Mouse (Mus musculus) kidney, adult 11 months (tissue): ENCODE data around the gene Aqr.
A peak's percentile ranks its signal among the peaks of the same experiment; 100 is the strongest.

Experiments
- DNase-seq: peaks from one replicate; pipeline ENCODE4 v3.0.0; 2022

Aqr gene

DNA sequence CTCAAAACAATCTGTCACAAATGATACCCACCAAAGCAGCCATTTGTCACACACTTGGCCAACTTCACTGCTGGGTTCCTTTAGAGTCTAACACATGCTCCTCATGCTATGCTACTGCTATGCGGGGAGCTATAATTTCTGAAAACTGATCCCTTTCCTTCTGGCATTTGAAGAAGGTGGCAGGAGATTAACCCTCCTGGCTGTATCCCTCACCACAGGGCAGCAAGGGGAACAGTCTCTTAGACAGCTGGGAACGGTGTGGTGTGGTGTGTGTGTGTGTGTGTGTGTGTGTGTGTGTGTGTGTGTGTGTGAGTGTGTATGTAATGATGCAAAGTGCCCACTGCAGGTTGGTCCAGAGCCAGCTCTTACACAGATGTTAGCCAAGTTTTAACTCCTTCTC lies 51.0 kb downstream of the Aqr start:
- no peak for DNase-seq

DNA sequence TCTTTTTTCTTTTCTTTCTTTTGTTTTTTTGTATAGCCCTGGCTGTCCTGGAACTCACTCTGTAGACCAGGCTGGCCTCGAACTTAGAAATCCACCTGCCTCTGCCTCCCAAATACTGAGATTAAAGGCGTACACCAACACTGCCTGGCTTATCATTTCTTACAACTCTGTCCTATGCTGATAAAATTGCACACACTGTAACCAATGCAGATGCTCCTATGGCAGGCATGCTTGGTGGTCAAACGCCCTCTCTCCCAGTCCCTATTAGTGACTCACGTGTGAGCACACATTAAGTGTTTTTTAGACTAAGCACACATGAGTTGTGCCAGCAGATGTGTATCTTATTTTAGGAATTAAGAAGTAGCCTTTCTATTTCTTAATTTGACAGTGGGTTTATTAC lies 53.5 kb downstream of the Aqr start:
- DNase-seq: no peak

DNA sequence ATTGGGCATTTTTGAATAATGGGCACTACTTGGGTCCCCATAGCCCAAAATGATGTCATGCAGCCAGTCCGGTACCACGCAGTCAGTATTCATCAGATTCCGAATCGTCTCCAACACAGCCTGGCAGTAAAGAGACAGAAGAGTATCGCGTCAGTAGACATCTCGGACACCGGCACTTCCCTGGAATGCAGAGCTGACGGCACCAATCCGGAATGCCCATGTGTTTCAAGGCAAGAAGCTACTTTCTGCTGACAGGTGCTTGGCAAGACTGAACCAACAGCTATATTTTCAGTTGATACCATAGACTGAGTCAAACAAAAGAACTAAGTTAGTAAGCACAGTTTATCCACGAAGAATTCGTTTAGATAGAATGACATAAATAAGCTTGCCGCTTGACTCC lies 56.2 kb downstream of the Aqr start:
- DNase-seq: no peak

DNA sequence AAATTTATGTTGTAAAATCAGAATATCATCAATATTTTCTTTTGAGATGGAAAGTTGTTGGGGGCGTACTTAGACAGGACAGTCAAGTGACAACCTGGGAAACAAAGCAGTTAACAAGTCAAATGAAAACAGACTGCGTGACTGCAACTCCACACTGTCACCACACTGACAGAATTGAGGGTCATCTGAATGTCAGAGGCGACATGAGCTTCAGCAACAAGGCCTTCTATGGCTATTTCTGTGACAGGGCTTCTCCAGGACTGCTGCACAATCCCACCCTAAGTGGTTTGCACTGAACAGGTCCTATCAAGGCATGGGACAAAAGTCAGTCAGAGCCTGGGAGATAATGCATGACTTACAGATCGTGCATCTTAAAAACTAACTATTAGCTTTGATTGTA lies 63.5 kb downstream of the Aqr start:
- no peak for DNase-seq

DNA sequence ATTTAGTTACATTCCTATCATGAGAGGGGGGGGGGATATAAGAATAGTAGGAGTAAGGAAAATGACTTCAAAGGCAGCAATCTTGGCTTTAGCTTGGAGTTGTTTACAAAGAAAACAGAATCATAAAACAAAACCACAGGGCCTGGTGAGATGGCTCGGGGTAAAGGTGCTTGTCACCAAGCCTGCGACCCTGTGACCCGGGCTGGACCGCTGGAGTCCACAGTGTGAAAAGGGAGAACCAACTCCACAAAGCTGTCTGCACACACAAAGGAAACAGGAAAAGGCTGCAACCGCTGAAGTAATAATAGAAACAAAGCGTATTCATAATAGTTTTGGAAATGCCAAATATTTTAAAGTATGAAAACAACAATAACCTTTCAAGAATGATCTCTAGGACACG lies 67.4 kb downstream of the Aqr start:
- DNase-seq: peak; percentile 25

DNA sequence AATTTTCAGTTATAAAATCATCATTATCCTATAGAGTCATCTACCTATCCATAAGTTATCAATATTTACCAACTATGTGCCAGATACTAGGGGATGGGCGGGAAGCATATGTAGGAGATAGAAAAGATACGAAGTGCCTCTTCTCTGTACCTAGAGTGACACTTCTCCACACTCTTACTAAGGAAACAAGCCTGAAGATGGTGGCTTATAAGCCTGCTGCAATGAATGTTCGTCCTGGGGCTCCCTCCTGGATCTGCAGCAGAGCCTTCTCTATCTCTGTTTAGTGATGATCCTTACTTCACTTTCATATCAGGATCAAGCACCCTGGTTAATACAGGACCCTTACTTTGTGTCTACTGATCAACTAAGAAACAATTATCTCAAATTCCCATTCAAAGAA lies 69.2 kb downstream of the Aqr start:
- DNase-seq: no peak

DNA sequence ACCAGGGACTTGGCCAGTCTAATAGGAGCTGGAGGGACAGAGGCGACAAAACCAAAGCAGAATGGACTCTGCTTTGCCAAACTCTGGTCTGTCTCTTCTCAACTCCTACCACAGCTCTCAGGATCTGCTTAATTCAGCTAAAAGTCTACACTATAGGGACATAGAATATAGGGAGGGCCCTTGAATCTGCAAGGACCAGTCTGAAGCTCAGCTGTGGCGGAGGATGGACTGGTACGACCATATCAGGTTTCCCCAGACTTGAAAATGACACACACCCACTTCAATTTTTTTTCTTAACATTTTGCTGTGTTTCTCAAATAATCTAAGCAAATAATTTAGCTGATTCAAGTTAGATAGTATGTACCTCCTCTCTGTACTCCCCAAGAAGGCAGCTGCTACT lies 69.6 kb downstream of the Aqr start:
- no peak for DNase-seq

DNA sequence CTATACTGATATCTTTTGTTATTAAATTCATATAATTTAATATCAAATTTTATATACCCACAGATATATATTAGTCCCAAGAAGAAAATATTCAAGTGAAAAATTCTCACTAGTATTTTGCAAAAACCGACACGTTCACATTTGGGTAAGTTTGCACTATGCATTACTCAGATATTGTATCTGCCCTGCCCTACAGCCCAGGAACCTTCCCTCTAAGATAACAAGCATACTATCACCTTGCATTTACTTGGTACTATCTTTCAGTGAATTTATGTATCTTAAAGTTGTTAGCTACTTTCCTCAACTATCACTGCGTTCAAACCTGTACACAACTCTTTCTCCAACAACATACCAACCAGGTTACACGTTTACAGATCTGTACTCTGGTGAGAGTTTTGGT lies 71.3 kb downstream of the Aqr start:
- DNase-seq: no peak

DNA sequence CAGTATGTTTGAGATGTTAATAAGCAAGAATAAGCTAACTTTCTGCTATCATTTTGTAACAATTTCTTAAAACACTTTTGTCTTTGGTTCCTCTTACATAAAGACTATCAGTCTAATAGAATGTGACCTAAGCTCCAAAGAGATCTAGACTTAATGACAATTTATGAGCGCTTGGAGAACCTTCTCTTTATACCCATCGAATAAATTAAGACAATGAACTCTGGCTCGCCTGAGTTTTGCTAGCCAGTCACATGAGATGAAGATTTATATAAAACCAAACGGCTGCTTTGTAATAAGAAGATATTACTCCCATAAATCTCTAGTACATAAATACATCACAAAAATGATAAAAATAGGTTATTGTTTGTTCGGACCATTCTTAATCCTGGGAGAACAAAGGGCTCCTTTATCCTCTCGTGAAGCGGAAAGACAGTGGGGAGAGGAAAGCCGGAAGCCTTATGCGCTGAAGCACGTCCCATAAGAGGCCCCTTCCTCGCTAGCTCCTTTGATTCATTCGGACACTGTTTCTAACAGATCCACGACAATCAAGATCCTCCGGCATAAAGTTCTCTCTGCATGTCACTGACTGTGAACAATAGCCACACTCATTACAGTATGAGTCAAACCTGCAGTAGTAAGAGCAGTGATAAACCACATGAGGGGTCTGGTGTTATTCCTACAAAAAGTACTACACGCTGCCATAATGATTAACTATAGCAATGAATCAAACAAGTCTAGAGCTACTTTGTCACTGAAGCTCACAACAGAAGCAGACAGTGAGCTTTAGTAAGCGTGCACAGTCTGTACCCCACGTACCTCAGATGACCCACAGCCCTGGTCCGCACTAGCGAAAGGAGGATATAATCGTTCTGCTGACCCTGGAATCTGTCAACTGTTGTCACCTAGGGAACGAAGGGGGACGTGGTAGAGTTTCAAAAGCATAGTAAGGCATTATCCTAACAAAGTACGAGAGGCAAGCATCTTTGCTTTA lies 79.2 kb downstream of the Aqr start:
- DNase-seq: no peak

DNA sequence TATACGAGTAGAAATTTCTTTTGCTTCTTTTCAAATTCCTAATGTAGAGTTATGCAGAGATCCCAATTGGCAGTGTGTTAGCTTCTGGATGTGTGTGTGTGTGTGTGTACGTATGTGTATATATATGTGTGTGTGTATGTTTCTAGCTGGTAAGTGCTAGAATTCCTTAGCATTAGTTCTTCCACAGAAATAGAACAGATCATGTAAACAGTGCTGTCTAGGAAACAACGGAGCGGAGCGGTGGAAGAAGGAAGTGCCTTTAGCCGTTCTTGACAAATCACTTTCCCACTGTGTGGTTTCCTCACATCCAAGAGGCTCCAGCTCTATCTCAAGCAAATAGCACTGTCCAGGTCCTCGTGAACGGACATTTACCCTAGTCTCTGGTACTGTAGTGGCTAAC lies 80.4 kb downstream of the Aqr start:
- DNase-seq: no peak

DNA sequence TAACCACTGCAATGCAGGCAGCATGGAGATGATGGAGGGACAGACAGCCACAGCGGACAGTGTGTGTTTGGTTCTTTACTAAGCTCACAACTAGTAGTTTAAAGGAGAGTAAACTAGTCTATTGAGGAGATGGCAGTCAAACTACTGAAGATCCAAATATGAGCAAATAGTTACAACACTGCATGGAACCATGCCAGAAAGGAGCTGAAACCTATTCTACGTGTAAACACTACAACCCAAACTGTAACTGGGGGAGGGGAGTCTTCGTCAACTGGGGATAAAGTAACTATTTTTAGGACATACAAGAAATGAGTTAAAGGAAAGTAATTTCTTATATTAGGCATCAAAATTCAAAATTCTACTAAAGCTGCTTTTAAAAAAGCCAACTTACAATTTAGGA lies 84.4 kb downstream of the Aqr start:
- no peak for DNase-seq

DNA sequence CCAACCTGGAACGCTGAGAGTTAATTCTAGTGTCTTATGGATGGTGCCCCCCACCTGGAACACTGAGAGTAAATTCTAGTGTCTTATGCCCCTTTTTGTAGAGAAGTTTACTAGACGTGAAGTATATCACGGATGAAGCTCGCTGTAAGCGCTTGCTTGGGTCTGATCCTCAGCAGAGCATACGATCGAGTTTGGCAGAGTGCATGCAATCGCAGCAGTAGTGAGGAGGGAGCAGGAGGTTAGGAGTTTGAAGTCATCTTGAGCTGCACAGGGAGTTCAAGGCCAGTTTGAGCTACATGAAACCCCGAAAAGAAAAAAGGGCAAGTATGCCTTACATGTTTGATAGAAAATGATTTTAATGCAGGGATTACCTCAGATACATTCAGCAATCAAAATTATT lies 86.0 kb downstream of the Aqr start:
- no peak for DNase-seq

DNA sequence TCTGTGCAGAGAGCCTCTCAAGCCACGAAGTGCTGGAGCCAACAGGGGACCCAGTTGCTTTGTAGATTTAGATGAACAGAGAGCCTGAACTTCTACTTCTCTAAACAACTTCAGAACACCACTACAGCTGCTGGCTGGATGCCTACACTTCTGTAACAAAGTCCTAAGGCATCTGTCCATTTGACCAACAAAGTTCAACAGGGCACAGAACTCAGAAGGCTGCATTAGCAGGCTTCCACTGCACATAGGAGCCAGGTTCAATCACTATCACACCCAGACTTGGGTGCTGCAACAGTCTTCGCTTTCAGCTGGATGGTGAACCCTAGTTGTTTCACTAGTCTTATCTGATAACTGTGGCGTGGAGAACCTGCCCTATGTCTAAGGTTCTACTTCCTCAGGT lies 87.0 kb downstream of the Aqr start:
- DNase-seq: no peak

DNA sequence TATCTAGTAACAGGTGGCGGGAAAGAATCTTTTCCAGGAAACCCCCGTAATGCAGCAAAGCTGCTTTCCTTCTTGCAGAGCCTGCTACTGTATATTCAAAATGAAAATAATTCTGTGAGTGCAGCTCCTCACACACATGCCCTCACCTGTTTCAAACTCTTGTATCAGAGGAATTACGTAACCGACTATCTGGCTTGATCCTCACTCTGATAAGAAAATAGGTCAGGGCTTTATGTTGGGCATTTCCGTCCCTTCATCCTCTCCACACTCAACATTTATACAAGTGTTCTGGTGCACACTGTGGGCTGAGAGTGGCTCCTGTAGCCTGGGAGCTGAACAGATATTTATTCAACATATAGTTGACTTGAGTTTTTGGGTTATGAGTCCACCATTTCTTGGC lies 87.7 kb downstream of the Aqr start:
- DNase-seq: no peak

DNA sequence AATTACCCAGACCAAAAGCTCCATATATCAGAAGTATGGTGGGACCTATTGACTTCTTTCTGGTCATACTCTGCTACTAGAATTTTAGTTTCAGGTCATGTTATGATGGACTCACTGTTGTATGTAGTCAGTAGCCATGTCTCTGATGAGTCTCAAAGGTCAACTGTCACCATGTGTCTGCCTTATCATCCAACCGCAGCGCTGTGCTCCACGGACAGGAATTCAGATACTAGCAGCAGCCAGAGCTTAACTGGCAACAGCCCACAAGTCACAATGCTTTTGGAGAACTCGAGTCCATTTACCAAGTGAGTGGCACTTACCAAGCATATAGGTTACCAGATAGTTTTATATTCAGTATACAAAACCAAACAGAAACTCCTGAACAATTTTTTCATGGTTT lies 89.2 kb downstream of the Aqr start:
- no peak for DNase-seq

DNA sequence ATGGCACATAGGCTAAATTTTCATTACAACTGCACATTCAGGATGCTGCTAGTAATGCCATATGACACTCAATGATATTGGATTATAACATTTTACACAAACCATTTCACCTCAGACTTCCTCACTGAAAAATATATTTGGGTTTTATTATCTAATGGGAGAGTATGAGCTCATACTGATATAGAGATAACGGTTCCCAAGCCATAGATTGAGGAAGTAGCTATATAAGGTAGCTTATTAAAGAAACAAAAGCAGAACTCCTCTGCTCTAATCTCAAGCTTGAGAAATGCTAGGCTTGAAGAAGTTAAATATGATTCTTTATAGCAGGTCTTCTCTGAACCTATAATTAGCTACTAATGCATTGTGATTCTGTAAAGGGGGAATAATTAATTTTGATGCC lies 90.3 kb downstream of the Aqr start:
- no peak for DNase-seq

DNA sequence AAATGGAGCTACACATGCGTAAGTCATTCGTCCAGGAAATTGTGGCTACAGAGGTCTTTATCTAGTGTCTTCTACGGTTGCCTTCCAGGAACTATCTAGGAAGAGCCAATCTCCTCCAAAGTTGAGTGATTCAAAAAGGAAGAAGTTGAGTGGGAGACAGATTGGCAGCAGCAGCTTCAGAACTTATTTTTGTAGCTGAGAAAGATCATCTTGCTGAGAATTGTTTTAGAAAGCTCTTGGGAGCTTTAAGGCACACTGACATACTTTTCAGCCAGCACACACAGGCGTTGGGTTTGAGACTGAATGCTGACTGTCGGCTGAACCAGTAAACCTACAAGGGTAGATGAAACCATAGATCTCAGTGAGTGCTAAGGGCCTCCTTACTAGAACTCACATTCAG lies 91.5 kb downstream of the Aqr start:
- no peak for DNase-seq

DNA sequence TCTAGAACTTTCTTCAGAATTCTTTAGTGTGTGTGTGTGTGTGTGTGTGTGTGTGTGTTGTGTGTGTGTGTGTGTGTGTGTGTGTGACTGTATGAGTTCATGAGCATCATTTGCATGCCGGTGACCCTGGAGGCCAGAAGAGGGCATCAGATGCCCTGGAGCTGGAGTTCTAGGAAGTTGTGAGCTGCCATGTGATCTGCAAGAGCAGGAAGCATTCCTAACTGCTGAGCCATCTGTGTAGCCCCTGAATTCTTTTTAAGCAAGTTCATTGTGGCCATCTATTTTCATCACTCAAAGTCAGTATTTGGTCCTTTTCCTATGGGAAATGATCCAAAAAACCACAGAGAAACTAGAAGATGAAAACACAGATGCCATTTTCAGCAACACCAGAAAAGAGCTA lies 92.1 kb downstream of the Aqr start:
- DNase-seq: no peak

DNA sequence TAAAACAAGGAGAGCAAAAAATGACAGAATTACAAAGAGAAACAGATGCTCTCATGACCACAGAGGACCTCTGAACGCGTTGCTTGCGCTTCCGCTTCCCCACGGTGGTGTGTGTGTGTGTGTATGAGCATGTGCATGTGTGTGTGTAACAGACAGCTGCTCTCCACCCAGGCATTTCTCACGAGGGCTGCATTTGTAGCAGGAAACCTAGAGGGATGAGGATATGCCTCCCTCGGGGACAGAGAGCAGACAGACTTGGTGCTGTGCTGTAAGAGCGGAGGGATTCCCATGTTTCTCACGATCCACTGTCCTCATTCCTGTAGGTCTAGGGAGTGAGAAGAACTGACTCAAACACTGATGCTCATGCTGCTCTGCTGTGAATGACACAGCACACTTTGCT lies 93.2 kb downstream of the Aqr start:
- DNase-seq: no peak

DNA sequence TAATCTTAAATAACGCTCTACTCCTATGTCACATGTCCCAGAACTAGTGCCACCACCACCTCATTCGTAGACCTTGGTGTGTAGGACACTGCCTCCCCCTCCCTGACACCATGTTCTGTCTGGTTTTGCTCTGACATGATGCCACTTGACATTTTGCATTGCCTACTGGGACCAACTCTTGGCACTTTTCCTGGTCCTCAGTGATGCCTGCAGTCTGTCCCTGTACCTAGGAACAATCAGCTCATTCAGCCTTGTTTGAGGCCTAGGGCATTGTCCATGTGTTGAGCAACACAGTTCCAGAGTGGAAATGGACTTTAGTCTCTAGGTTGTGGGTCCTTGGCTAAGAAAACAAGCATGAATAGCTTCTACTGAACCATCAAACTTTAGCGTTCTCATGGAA lies 97.0 kb downstream of the Aqr start:
- DNase-seq: peak; percentile 30

DNA sequence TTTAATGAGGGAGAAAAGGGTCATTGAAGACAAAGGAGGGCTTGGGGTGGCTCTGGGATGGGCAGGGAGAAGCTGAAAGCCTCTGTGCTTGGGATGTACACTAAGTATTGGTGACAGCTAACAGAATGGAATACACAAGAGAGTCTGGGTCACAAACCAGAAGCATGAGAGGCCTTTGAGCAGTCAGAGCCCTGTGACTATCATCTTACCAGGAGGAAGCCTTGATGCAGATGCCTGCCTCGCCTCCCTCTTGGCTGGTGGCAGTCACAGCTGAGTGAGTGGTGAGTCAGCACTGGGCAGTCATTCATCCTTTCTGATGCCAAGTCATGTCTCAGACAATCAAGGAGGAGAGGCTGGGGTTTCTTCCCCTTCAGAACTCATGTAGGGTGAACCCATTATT lies 99.6 kb downstream of the Aqr start:
- DNase-seq: no peak

DNA sequence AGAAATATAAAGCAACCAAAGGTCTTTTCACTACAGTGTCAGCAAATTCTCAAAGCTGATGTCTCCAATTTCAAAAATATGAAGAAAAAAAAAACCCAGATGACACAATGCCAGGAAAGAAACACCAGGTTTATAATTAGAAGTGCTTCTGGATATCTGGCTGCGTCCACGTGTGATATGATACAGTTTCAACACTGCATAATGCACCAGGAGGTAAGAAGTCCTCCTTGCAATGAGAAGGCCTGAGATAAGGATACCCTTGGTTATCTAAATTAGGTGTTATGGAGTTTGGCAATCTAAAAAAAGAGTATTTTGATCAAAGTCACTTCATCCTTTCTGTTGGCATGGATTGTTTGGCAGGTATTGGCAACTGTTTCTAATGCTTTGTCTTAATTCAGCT lies 114.9 kb downstream of the Aqr start:
- DNase-seq: no peak

DNA sequence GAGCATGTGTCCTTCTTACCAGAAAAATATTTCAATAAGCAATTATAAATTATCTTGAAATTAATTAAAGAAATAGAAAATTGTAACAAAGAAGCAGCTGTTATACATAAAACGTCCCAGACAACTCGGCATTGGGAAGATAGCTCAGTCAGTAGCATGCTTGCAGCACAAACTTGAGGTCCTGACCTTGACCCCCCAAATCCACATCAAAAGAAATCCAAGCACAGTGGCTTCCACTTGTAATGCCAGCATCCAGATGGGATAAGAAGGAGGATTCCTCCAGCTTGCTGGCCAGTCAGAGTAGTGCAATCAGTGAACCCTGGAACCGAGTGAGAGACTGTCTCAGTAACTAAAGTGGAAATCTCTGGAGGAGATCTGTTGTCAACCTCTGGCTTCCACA lies 120.6 kb downstream of the Aqr start:
- DNase-seq: no peak

DNA sequence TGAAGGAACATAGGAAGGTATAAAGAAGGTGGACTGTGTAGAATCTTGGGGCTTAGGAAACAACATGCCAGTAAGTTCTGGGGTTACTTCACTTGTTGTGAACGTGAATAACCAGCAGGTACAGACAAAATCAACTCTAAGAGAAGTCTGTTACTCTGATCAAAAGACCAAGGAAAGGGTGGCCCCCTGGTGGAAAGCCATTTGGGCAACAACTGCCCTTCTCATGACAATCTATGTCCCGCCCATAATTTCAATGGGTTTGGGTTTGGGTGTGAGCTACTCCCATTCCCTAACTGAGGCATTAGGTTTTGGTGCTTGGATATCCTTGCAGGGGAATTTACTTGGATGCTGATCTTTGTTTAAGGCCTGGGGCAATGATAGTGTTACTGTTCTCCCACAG lies 122.8 kb downstream of the Aqr start:
- DNase-seq: no peak

DNA sequence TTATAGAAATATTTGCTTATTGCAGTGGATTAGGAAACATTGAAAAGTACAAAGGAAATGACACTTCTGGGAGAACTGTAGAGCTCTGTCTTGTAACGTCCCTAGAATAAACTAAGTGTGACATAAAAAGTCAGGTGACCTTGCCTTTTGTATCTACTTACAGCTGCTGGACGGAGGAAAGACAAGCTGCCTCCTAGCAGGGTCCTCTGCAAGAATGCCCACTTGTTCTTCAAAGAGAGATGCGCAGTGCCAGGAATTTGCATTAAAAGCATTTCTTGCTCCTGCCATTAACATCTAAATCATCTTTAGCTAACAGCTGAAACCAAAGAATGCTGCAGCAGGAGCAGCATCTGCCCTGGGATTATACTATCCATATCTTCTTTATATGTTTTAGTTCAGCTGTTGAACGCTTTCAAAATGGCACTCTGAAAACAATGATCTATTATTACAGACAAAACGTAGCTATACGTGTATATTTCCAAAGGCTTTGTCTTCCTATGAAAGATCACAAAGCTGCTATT lies 126.7 kb downstream of the Aqr start:
- DNase-seq: no peak
